Mouse (Mus musculus) 3134 (cell line): ENCODE measurements around the gene Elmod2.
A peak's percentile ranks its signal among the peaks of the same experiment; 100 is the strongest.
"Not testable (repeated sequence)": the region's sequence is repeated elsewhere in the genome, so short reads cannot be mapped to it uniquely, and the experiment has no call there.

Source experiments
- DNase-seq: peaks from one replicate; pipeline ENCODE4 v3.0.0-alpha.2; 2011; ENCODE audit warnings: low spot score; ENCODE audit not compliant: insufficient read length; ENCODE audit errors: extremely low read depth

Gene Elmod2

GRCm38 (mm10) chr8:83331899-83332697 lies at the start of gene Elmod2:
Gene Elmod2 (minus strand): TSS chr8:83332486.
- peak; percentile 95 for DNase-seq

- DNase-seq = no peak
These were observed 48.7 kb upstream of the Elmod2 start for GRCm38 (mm10) chr8:83381016-83381415.

GRCm38 (mm10) chr8:83380141-83380540 lies 47.9 kb upstream of the Elmod2 start:
- DNase-seq = no peak

GRCm38 (mm10) chr8:83377231-83377630 lies 44.9 kb upstream of the Elmod2 start:
- no peak for DNase-seq

- DNase-seq = no peak
These were observed 31.0 kb upstream of the Elmod2 start for GRCm38 (mm10) chr8:83363156-83363769.

GRCm38 (mm10) chr8:83351315-83351714 lies 19.0 kb upstream of the Elmod2 start:
- DNase-seq = no peak

- no peak for DNase-seq
These were observed 16.0 kb upstream of the Elmod2 start, which contains the start of gene Mgat4d for GRCm38 (mm10) chr8:83348263-83348662. Gene Mgat4d (plus strand): TSS chr8:83348471.

- no peak for DNase-seq
These were observed 10.4 kb upstream of the Elmod2 start for GRCm38 (mm10) chr8:83342693-83343092.

- DNase-seq = no peak
These were observed 9.8 kb upstream of the Elmod2 start for GRCm38 (mm10) chr8:83342076-83342475.

- DNase-seq = no peak
These were observed 578 bp upstream of the Elmod2 start for GRCm38 (mm10) chr8:83332864-83333263.

GRCm38 (mm10) chr8:83331567-83331898 lies 753 bp downstream of the Elmod2 start:
- no peak for DNase-seq

GRCm38 (mm10) chr8:83327889-83328288 lies 4.4 kb downstream of the Elmod2 start:
- DNase-seq = no peak

- no peak for DNase-seq
These were observed 9.2 kb downstream of the Elmod2 start for GRCm38 (mm10) chr8:83323056-83323455.

- no peak for DNase-seq
These were observed 9.9 kb downstream of the Elmod2 start for GRCm38 (mm10) chr8:83322374-83322773.

GRCm38 (mm10) chr8:83320543-83320942 lies 11.7 kb downstream of the Elmod2 start:
- DNase-seq = no peak

- DNase-seq = no peak
These were observed 16.6 kb downstream of the Elmod2 start for GRCm38 (mm10) chr8:83315691-83316090.

GRCm38 (mm10) chr8:83315084-83315483 lies 17.2 kb downstream of the Elmod2 start:
- DNase-seq = not testable (repeated sequence)

- DNase-seq = peak; percentile 62
These were observed 22.4 kb downstream of the Elmod2 start for GRCm38 (mm10) chr8:83309836-83310235.

GRCm38 (mm10) chr8:83304946-83305345 lies 27.3 kb downstream of the Elmod2 start:
- DNase-seq = no peak

- no peak for DNase-seq
These were observed 32.2 kb downstream of the Elmod2 start for GRCm38 (mm10) chr8:83300135-83300534.

- no peak for DNase-seq
These were observed 34.9 kb downstream of the Elmod2 start for GRCm38 (mm10) chr8:83297375-83297774.

GRCm38 (mm10) chr8:83290176-83290575 lies 42.1 kb downstream of the Elmod2 start, which contains the start of gene Ucp1:
Gene Ucp1 (plus strand): TSS chr8:83290352.
- no peak for DNase-seq
